Mouse (Mus musculus): ENCODE data around the gene H13. TPM values are rescaled to one million over a fixed set of nuclear protein-coding genes. Genes with fewer than 3 reads are reported as not detected.

Gene H13
- polyA plus RNA-seq, 1 experiment = 129 TPM

DNA sequence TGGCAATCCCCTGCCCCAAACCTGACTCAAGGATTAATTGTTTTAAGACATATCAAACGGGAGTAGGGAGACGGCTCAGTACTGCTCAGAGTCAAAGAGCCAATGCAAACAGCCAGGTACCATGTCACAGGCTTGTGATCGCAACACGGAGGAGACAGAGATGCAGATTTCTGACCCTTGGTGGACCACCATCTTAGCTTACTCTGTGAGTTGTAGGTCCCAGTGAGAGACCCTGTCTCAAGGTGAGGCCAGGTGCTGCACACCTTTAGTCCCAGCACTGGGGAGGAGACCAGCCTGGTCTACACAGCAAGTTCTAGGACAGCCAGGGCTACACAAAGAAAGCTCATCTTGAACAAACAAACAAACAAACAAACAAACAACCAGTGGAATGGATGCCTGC is 31.9 kb upstream of the H13 start:
- no peak for TF ChIP-seq POLR2A (IDR thresholded peaks at IDR 0.05; ENCODE audit: low read depth, low read length)
- TF ChIP-seq CTCF (conservative IDR thresholded peaks at IDR 0.05; ENCODE audit: insufficient read depth, insufficient read length, low read depth, low read length) = no peak
- H3K27ac ChIP-seq (ENCODE audit: insufficient read depth, low read depth, low read length) = peak overlapping the region; percentile 88
- no peak for DNase-seq
- no peak overlapping the region for H3K4me3 ChIP-seq (ENCODE audit: insufficient read depth, low read depth, low read length)
- WGBS = 72% methylated on average over 4 of the region's 4 CpGs
- peaks cover 4% of the 10 kb centered on the region; the same call in 1 of the 2 replicates for H3K4me1 ChIP-seq (ENCODE audit: control insufficient read depth, insufficient read depth, low read length)
- no peaks in the 10 kb centered on the region for H3K27me3 ChIP-seq (replicated peaks; ENCODE audit: control insufficient read depth, insufficient read depth, low read length)
- H3K36me3 ChIP-seq (ENCODE audit: control insufficient read depth, insufficient read depth, low read length) = no peaks in the 10 kb centered on the region

DNA sequence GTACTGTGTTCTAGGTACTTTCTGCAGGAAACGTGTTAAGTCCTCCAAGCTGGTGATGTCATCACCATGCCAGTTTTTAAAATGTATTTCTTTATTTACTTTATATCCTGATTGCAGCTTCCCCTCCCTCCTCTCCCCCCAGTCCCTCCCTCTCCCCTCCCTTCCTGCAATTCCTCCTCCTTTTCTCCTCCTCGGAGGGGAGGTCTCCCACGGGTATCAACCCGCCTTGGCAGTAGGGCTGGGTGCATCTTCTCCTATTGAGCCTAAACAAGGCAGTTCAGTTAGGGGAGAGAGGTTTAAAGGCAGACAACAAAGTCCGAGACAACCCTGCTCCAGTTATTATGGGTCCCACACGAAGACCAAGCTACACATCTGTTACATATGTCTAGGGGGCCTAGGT is 30.4 kb upstream of the H13 start:
- Histone ChIP-seq H3K27me3 (replicated peaks; ENCODE audit: control insufficient read depth, insufficient read depth, low read length) (no peaks in the 10 kb centered on the region), H3K27ac (ENCODE audit: insufficient read depth, low read depth, low read length) (peak overlapping the region; percentile 53), H3K4me3 (ENCODE audit: insufficient read depth, low read depth, low read length) (no peak overlapping the region), H3K4me1 (ENCODE audit: control insufficient read depth, insufficient read depth, low read length) (peaks cover 4% of the 10 kb centered on the region; the same call in 1 of the 2 replicates), H3K36me3 (ENCODE audit: control insufficient read depth, insufficient read depth, low read length) (no peaks in the 10 kb centered on the region)
- TF ChIP-seq CTCF (conservative IDR thresholded peaks at IDR 0.05; ENCODE audit: insufficient read depth, insufficient read length, low read depth, low read length) (no peak), POLR2A (IDR thresholded peaks at IDR 0.05; ENCODE audit: low read depth, low read length) (no peak)
- DNase-seq = no peak
- 53% methylated on average over 6 of the region's 6 CpGs for WGBS

DNA sequence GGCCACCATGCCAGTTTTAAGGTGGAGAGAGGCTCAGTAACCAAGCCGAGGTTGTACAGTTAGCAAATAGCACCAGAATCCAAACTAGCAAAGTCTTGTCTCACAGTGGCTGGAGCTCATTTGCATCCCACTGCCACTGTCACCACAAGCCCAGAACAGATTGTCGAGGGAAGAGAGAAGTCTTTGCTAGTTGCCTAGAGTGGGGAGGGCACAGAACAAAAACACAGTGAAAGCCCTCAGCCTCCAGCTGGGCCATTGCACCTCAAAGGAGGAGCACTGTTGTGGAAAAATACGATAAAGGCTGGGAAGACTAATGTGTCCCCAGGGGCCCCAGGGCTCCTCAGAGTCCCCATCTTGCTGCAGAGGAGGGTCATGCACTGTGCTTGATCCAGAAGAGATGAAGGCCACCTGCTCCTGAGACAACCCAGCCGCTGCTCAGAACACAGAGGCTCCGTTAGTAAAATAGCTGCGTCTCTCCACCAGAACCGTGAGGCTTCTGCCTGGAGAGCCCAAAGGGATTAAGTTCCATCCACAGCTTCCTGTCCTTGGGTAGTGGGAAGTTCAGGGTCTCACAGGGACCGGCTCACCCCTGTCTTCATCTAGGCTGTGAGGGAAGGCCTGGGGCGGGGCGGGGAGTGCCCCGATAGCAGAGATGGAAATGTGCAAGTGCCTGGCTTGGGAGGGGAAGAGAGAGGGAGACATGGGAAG is 29.7 kb upstream of the H13 start:
- Histone ChIP-seq H3K27me3 (replicated peaks; ENCODE audit: control insufficient read depth, insufficient read depth, low read length) (no peaks in the 10 kb centered on the region), H3K36me3 (ENCODE audit: control insufficient read depth, insufficient read depth, low read length) (no peaks in the 10 kb centered on the region), H3K27ac (ENCODE audit: insufficient read depth, low read depth, low read length) (peak overlapping the region; percentile 49), H3K4me3 (ENCODE audit: insufficient read depth, low read depth, low read length) (no peak overlapping the region), H3K4me1 (ENCODE audit: control insufficient read depth, insufficient read depth, low read length) (peaks cover 4% of the 10 kb centered on the region; the same call in 1 of the 2 replicates)
- 29% methylated on average over 11 of the region's 11 CpGs for WGBS
- DNase-seq = peak; percentile 77
- TF ChIP-seq POLR2A (IDR thresholded peaks at IDR 0.05; ENCODE audit: low read depth, low read length) (no peak), CTCF (conservative IDR thresholded peaks at IDR 0.05; ENCODE audit: insufficient read depth, insufficient read length, low read depth, low read length) (no peak)

DNA sequence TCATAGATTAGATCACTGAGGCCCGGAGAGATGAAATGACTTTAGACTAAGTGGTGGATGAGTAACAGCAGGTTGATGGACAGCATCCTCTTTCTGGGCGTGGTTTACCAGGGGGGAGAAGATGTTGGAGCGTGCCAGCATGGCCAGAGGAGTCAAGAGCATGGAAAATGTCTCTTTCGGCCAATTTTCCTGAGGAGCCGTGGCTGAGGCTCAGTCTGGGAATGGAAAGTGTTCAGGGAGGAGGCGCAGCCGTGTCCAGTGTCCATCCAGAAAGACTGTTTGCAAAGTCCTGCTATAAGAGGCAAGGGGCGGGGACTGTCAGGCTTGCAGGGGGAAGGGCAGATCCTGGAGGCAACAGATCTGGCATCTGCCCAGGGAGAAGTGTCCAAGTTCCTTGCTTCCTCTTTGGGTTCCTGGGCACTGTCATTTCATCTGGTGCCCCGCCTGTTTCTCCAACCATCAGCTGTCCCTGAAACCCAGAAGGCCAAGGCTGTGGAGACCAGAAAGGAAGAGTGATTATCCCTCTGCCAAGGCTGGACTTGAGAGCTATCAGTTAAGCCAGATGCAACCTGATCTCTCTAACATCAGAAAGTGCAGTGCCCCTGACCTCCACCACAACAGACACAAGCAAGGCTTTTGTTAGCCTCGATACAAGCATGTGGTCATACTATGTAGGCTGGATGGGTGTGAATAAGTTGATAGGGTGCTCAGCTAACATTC is 16.2 kb upstream of the H13 start:
- Histone ChIP-seq H3K4me1 (ENCODE audit: control insufficient read depth, insufficient read depth, low read length) (no peaks in the 10 kb centered on the region), H3K4me3 (ENCODE audit: insufficient read depth, low read depth, low read length) (no peak overlapping the region), H3K27me3 (replicated peaks; ENCODE audit: control insufficient read depth, insufficient read depth, low read length) (no peaks in the 10 kb centered on the region), H3K27ac (ENCODE audit: insufficient read depth, low read depth, low read length) (no peak overlapping the region), H3K36me3 (ENCODE audit: control insufficient read depth, insufficient read depth, low read length) (no peaks in the 10 kb centered on the region)
- peak; percentile 72 for DNase-seq
- 45% methylated on average over 10 of the region's 10 CpGs for WGBS
- TF ChIP-seq POLR2A (IDR thresholded peaks at IDR 0.05; ENCODE audit: low read depth, low read length) (no peak), CTCF (conservative IDR thresholded peaks at IDR 0.05; ENCODE audit: insufficient read depth, insufficient read length, low read depth, low read length) (no peak)

DNA sequence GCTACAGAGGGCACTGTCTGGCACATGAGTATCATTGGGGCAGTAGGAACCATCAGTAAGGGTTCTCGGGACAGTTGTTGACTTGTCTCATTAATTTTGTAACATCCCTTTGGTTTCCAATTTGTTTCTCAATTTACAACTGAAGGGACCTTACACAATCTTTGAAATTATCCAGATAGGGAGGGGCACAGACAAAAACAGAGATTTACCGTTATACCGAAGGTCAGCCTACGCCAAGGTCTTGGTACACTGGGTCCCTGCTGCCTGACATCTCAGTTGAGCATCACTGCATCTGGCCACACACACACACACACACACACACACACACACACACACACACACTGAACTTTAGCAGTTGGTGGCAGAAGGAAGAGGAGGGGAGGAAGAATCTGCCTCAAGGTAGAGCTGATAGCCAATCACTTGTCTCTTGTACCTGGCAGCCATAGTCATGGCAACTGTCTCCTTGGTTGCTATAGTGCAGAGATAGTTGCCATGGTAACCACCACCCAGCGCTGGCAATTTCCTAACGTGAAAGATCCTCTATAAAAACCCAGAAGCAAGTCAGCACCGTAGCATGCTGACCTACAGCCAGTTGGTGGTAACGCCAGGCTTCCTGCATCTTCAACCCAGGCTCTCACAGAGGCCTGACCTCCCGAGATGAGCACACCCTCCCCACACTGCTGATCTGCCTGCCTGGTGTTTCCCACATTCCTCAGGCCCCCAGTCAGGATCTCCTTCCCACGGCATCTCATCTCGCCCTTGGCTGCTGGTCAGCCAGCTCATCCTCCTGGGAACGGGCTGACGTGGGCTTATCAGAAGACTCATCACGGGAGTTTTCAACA is 15.2 kb upstream of the H13 start:
- no peak for TF ChIP-seq POLR2A (IDR thresholded peaks at IDR 0.05; ENCODE audit: low read depth, low read length)
- TF ChIP-seq CTCF (conservative IDR thresholded peaks at IDR 0.05; ENCODE audit: insufficient read depth, insufficient read length, low read depth, low read length) = no peak
- Histone ChIP-seq H3K4me3 (ENCODE audit: insufficient read depth, low read depth, low read length) (no peak overlapping the region), H3K27ac (ENCODE audit: insufficient read depth, low read depth, low read length) (no peak overlapping the region), H3K27me3 (replicated peaks; ENCODE audit: control insufficient read depth, insufficient read depth, low read length) (no peaks in the 10 kb centered on the region), H3K4me1 (ENCODE audit: control insufficient read depth, insufficient read depth, low read length) (no peaks in the 10 kb centered on the region), H3K36me3 (ENCODE audit: control insufficient read depth, insufficient read depth, low read length) (no peaks in the 10 kb centered on the region)
- peak; percentile 48 for DNase-seq
- 46% methylated on average over 14 of the region's 14 CpGs for WGBS

DNA sequence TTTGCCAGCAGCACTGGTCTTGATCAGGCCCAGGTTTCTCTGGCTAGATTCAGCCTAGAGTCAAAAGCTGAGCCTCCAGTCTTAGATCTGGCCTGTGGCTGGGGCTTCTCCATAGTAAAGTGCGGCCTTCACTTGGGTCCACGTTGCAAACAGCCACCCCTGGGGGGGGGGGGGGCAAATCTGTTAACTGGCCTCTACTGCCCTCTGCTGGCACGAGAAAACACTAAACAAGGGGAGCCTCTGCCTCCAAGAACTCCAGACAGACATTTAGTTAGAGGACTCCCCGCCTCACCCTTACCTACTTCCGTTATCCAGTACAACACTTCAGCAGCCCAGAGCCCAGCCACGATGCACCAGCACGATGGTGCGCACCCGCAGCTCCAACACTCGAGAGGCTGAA is 11.9 kb upstream of the H13 start:
- Histone ChIP-seq H3K27me3 (replicated peaks; ENCODE audit: control insufficient read depth, insufficient read depth, low read length) (no peaks in the 10 kb centered on the region), H3K27ac (ENCODE audit: insufficient read depth, low read depth, low read length) (no peak overlapping the region), H3K36me3 (ENCODE audit: control insufficient read depth, insufficient read depth, low read length) (no peaks in the 10 kb centered on the region), H3K4me3 (ENCODE audit: insufficient read depth, low read depth, low read length) (no peak overlapping the region), H3K4me1 (ENCODE audit: control insufficient read depth, insufficient read depth, low read length) (no peaks in the 10 kb centered on the region)
- TF ChIP-seq CTCF (conservative IDR thresholded peaks at IDR 0.05; ENCODE audit: insufficient read depth, insufficient read length, low read depth, low read length) = peak; percentile 58
- no peak for TF ChIP-seq POLR2A (IDR thresholded peaks at IDR 0.05; ENCODE audit: low read depth, low read length)
- peak; percentile 40 for DNase-seq
- 58% methylated on average over 10 of the region's 10 CpGs for WGBS
